Mouse (Mus musculus) CH12.LX (cell line): ENCODE results near the gene Gm8356.
"Not testable (repeated sequence)": the region's sequence is repeated elsewhere in the genome, so short reads cannot be mapped to it uniquely, and the experiment has no call there.

Source experiments
- CTCF ChIP-seq, 2 experiments: IDR thresholded peaks in 1 of 2; conservative IDR thresholded peaks in 1 of 2; 2 replicates each; pipeline ENCODE4 v1.5.1; 2011 to 2012; ENCODE audit warnings: low read depth in 2 of 2, low read length in 2 of 2, improper control_type of control experiment in 1 of 2, inconsistent platforms in 1 of 2, mild to moderate bottlenecking in 1 of 2, moderate library complexity in 1 of 2
- ETS1 ChIP-seq: conservative IDR thresholded peaks from 2 replicates; pipeline ENCODE4 v1.6.1; 2012; ENCODE audit warnings: low read depth, mild to moderate bottlenecking, inconsistent platforms, low read length, improper control_type of control experiment, moderate library complexity
- HCFC1 ChIP-seq: IDR thresholded peaks from 2 replicates; pipeline ENCODE4 v1.6.1; 2012; ENCODE audit warnings: low read depth, mild to moderate bottlenecking, inconsistent platforms, low read length, improper control_type of control experiment
- MAX ChIP-seq: IDR thresholded peaks from 2 replicates; pipeline ENCODE4 v1.6.1; 2011; ENCODE audit warnings: low read length, improper control_type of control experiment
- ZNF384 ChIP-seq: IDR thresholded peaks from 2 replicates; pipeline ENCODE4 v1.6.1; 2012; ENCODE audit warnings: low read depth, low read length, improper control_type of control experiment, inconsistent platforms

DNA sequence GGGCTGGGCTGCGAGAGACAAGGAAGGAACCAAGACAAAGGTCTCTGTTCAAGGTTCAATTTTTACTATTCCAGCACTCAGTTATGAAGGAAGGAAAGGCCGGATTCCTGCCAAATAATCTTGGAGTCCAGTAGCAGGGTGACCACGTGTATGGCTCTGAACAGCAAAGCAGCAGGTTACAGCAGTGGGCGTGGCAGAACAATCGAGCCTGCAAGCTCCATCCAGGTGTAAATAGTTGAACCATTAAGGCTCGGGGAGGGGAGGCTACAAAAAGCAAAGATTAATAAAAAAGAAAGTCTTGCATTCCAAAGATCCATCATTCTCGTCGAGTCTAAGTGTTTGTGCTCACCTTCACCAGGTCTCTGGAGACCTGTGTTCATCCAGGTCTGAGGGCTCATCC lies 55.0 kb downstream of the Gm8356 start:
- not testable (repeated sequence) for TF ChIP-seq MAX; ZNF384; HCFC1; ETS1; CTCF (conservative IDR thresholded peaks at IDR 0.05 in 1 of 2, IDR thresholded peaks at IDR 0.05 in 1 of 2; ENCODE audit: low read depth in 2 of 2, low read length in 2 of 2)
